Mouse (Mus musculus): Measurements from ENCODE around the gene Gapvd1. TPM values are rescaled to one million over a fixed set of nuclear protein-coding genes. Genes with fewer than 3 reads are reported as not detected.

The Gapvd1 gene
- polyA plus RNA-seq, 1 experiment from 2014 or later = 80.1 TPM

GRCm38 (mm10) chr2:34708675-34709074 lies 46.4 kb downstream of the Gapvd1 start:
- no peak for DNase-seq (ENCODE audit: low spot score)
- H3K27me3 ChIP-seq (replicated peaks; ENCODE audit: control insufficient read depth, insufficient read depth, low read length) = no peaks in the 10 kb centered on the region
- H3K4me1 ChIP-seq (replicated peaks; ENCODE audit: control insufficient read depth, insufficient read depth, low read length) = no peaks in the 10 kb centered on the region
- 96% methylated on average over 1 of the region's 1 CpGs for WGBS
- H3K4me2 ChIP-seq (ENCODE audit: low read length) = no peak overlapping the region
- no peaks in the 10 kb centered on the region for H3K9me3 ChIP-seq (ENCODE audit: control insufficient read depth, low read length)
- no peak for ATAC-seq (replicated peaks; ENCODE audit: low FRiP score, low TSS enrichment, low read depth)
- H3K4me3 ChIP-seq (ENCODE audit: low read depth, low read length) = no peak overlapping the region
- no peak overlapping the region for H3K27ac ChIP-seq (ENCODE audit: low read depth)
- H3K9ac ChIP-seq (ENCODE audit: low read length) = no peak overlapping the region
- H3K36me3 ChIP-seq (ENCODE audit: control insufficient read depth, insufficient read depth, low read length) = peaks cover 95% of the 10 kb centered on the region

- Histone ChIP-seq H3K36me3 (ENCODE audit: control insufficient read depth, insufficient read depth, low read length) (peaks cover 92% of the 10 kb centered on the region), H3K4me2 (ENCODE audit: low read length) (no peak overlapping the region), H3K27me3 (replicated peaks; ENCODE audit: control insufficient read depth, insufficient read depth, low read length) (no peaks in the 10 kb centered on the region), H3K9ac (ENCODE audit: low read length) (no peak overlapping the region), H3K27ac (ENCODE audit: low read depth) (no peak overlapping the region), H3K4me1 (replicated peaks; ENCODE audit: control insufficient read depth, insufficient read depth, low read length) (no peaks in the 10 kb centered on the region), H3K9me3 (ENCODE audit: control insufficient read depth, low read length) (no peaks in the 10 kb centered on the region), H3K4me3 (ENCODE audit: low read depth, low read length) (no peak overlapping the region)
- DNase-seq (ENCODE audit: low spot score) (no peak), ATAC-seq (replicated peaks; ENCODE audit: low FRiP score, low TSS enrichment, low read depth) (no peak)
These were observed 58.4 kb downstream of the Gapvd1 start for GRCm38 (mm10) chr2:34696592-34696991.

- peaks cover 89% of the 10 kb centered on the region for H3K36me3 ChIP-seq (ENCODE audit: control insufficient read depth, insufficient read depth, low read length)
These were observed 62.2 kb downstream of the Gapvd1 start for GRCm38 (mm10) chr2:34692861-34693260.

GRCm38 (mm10) chr2:34684076-34684870 lies 70.8 kb downstream of the Gapvd1 start:
- H3K9me3 ChIP-seq (ENCODE audit: control insufficient read depth, low read length) = no peaks in the 10 kb centered on the region
- H3K27me3 ChIP-seq (replicated peaks; ENCODE audit: control insufficient read depth, insufficient read depth, low read length) = no peaks in the 10 kb centered on the region
- no peak overlapping the region for H3K27ac ChIP-seq (ENCODE audit: low read depth)
- no peaks in the 10 kb centered on the region for H3K4me1 ChIP-seq (replicated peaks; ENCODE audit: control insufficient read depth, insufficient read depth, low read length)
- no peak for DNase-seq (ENCODE audit: low spot score)
- no peak overlapping the region for H3K4me3 ChIP-seq (ENCODE audit: low read depth, low read length)
- H3K4me2 ChIP-seq (ENCODE audit: low read length) = no peak overlapping the region
- ATAC-seq (replicated peaks; ENCODE audit: low FRiP score, low TSS enrichment, low read depth) = no peak
- WGBS = 89% methylated on average over 9 of the region's 9 CpGs
- peaks cover 78% of the 10 kb centered on the region for H3K36me3 ChIP-seq (ENCODE audit: control insufficient read depth, insufficient read depth, low read length)
- no peak overlapping the region for H3K9ac ChIP-seq (ENCODE audit: low read length)

More at GRCm38 (mm10) chr2:34692861-34693260, 62.2 kb downstream of the Gapvd1 start:
- DNase-seq (ENCODE audit: low spot score) (no peak), ATAC-seq (replicated peaks; ENCODE audit: low FRiP score, low TSS enrichment, low read depth) (no peak)
- H3K9me3 ChIP-seq (ENCODE audit: control insufficient read depth, low read length) = no peaks in the 10 kb centered on the region
- H3K4me2 ChIP-seq (ENCODE audit: low read length) = no peak overlapping the region
- no peak overlapping the region for H3K9ac ChIP-seq (ENCODE audit: low read length)
- no peaks in the 10 kb centered on the region for H3K4me1 ChIP-seq (replicated peaks; ENCODE audit: control insufficient read depth, insufficient read depth, low read length)
- no peak overlapping the region for H3K4me3 ChIP-seq (ENCODE audit: low read depth, low read length)
- 94% methylated on average over 10 of the region's 10 CpGs for WGBS
- no peak overlapping the region for H3K27ac ChIP-seq (ENCODE audit: low read depth)
- no peaks in the 10 kb centered on the region for H3K27me3 ChIP-seq (replicated peaks; ENCODE audit: control insufficient read depth, insufficient read depth, low read length)

- Histone ChIP-seq H3K4me3 (ENCODE audit: low read depth, low read length) (no peak overlapping the region), H3K4me1 (replicated peaks; ENCODE audit: control insufficient read depth, insufficient read depth, low read length) (no peaks in the 10 kb centered on the region), H3K9me3 (ENCODE audit: control insufficient read depth, low read length) (no peaks in the 10 kb centered on the region), H3K4me2 (ENCODE audit: low read length) (no peak overlapping the region), H3K27me3 (replicated peaks; ENCODE audit: control insufficient read depth, insufficient read depth, low read length) (no peaks in the 10 kb centered on the region), H3K27ac (ENCODE audit: low read depth) (no peak overlapping the region), H3K36me3 (ENCODE audit: control insufficient read depth, insufficient read depth, low read length) (peaks cover 63% of the 10 kb centered on the region), H3K9ac (ENCODE audit: low read length) (no peak overlapping the region)
- ATAC-seq (replicated peaks; ENCODE audit: low FRiP score, low TSS enrichment, low read depth) = no peak
- WGBS = 86% methylated on average over 4 of the region's 4 CpGs
- DNase-seq (ENCODE audit: low spot score) = no peak
These were observed 77.1 kb downstream of the Gapvd1 start for GRCm38 (mm10) chr2:34677976-34678375.

GRCm38 (mm10) chr2:34677061-34677460 lies 78.0 kb downstream of the Gapvd1 start:
- Histone ChIP-seq H3K4me3 (ENCODE audit: low read depth, low read length) (no peak overlapping the region), H3K4me2 (ENCODE audit: low read length) (no peak overlapping the region), H3K27ac (ENCODE audit: low read depth) (no peak overlapping the region), H3K9me3 (ENCODE audit: control insufficient read depth, low read length) (no peaks in the 10 kb centered on the region), H3K27me3 (replicated peaks; ENCODE audit: control insufficient read depth, insufficient read depth, low read length) (no peaks in the 10 kb centered on the region), H3K36me3 (ENCODE audit: control insufficient read depth, insufficient read depth, low read length) (peaks cover 54% of the 10 kb centered on the region), H3K4me1 (replicated peaks; ENCODE audit: control insufficient read depth, insufficient read depth, low read length) (no peaks in the 10 kb centered on the region), H3K9ac (ENCODE audit: low read length) (no peak overlapping the region)
- DNase-seq (ENCODE audit: low spot score) (no peak), ATAC-seq (replicated peaks; ENCODE audit: low FRiP score, low TSS enrichment, low read depth) (no peak)
- 93% methylated on average over 8 of the region's 8 CpGs for WGBS

GRCm38 (mm10) chr2:34673846-34674245 lies 81.2 kb downstream of the Gapvd1 start:
- Histone ChIP-seq H3K4me1 (replicated peaks; ENCODE audit: control insufficient read depth, insufficient read depth, low read length) (no peaks in the 10 kb centered on the region), H3K27ac (ENCODE audit: low read depth) (no peak overlapping the region), H3K9me3 (ENCODE audit: control insufficient read depth, low read length) (no peaks in the 10 kb centered on the region), H3K9ac (ENCODE audit: low read length) (no peak overlapping the region), H3K4me2 (ENCODE audit: low read length) (no peak overlapping the region), H3K36me3 (ENCODE audit: control insufficient read depth, insufficient read depth, low read length) (peaks cover 43% of the 10 kb centered on the region), H3K4me3 (ENCODE audit: low read depth, low read length) (no peak overlapping the region), H3K27me3 (replicated peaks; ENCODE audit: control insufficient read depth, insufficient read depth, low read length) (no peaks in the 10 kb centered on the region)
- no peak for ATAC-seq (replicated peaks; ENCODE audit: low FRiP score, low TSS enrichment, low read depth)
- 88% methylated on average over 11 of the region's 11 CpGs for WGBS
- DNase-seq (ENCODE audit: low spot score) = no peak

- Histone ChIP-seq H3K9me3 (ENCODE audit: control insufficient read depth, low read length) (no peaks in the 10 kb centered on the region), H3K4me3 (ENCODE audit: low read depth, low read length) (peak overlapping the region; percentile 47), H3K9ac (ENCODE audit: low read length) (peak overlapping the region; percentile 55), H3K27ac (ENCODE audit: low read depth) (no peak overlapping the region), H3K27me3 (replicated peaks; ENCODE audit: control insufficient read depth, insufficient read depth, low read length) (0 out of 2 replicates have a peak, but pooled peaks cover 2% of the 10 kb centered on the region), H3K4me2 (ENCODE audit: low read length) (peak overlapping the region; percentile 82), H3K36me3 (ENCODE audit: control insufficient read depth, insufficient read depth, low read length) (peaks cover 20% of the 10 kb centered on the region), H3K4me1 (replicated peaks; ENCODE audit: control insufficient read depth, insufficient read depth, low read length) (no peaks in the 10 kb centered on the region)
- WGBS = 33% methylated on average over 31 of the region's 31 CpGs
- ATAC-seq (replicated peaks; ENCODE audit: low FRiP score, low TSS enrichment, low read depth) (peak; percentile 52), DNase-seq (ENCODE audit: low spot score) (peak; percentile 80)
These were observed 83.5 kb downstream of the Gapvd1 start for GRCm38 (mm10) chr2:34671385-34672026.

Data from intestine, embryonic 14.5 days (tissue).